Mouse (Mus musculus): ENCODE results near the gene Larp7.

The Larp7 gene

GRCm38 (mm10) chr3:127552973-127553719 lies at the start of gene Larp7, which contains the start of gene Zgrf1:
Gene Larp7 (minus strand): TSS chr3:127553349.
Gene Zgrf1 (plus strand): TSS chr3:127553489.
- DNase-seq = peak; percentile 98

- DNase-seq = no peak
Observed at GRCm38 (mm10) chr3:127597136-127597535, 44.0 kb upstream of the Larp7 start.

- DNase-seq = peak; percentile 44
Observed at GRCm38 (mm10) chr3:127572557-127572956, 19.4 kb upstream of the Larp7 start.

GRCm38 (mm10) chr3:127565129-127565528 lies 12.0 kb upstream of the Larp7 start:
- DNase-seq = no peak

GRCm38 (mm10) chr3:127562974-127563373 lies 9.8 kb upstream of the Larp7 start:
- no peak for DNase-seq

GRCm38 (mm10) chr3:127558201-127558600 lies 5.1 kb upstream of the Larp7 start:
- DNase-seq = no peak

- no peak for DNase-seq
Observed at GRCm38 (mm10) chr3:127554723-127555122, 1.6 kb upstream of the Larp7 start.

GRCm38 (mm10) chr3:127553720-127554043 lies 533 bp upstream of the Larp7 start:
- DNase-seq = no peak

- DNase-seq = peak; percentile 40
Observed at GRCm38 (mm10) chr3:127552434-127552972, 646 bp downstream of the Larp7 start.

GRCm38 (mm10) chr3:127547882-127548281 lies 5.3 kb downstream of the Larp7 start:
- DNase-seq = peak; percentile 74

GRCm38 (mm10) chr3:127544610-127545121 lies 8.5 kb downstream of the Larp7 start:
- DNase-seq = no peak

- DNase-seq = no peak
Observed at GRCm38 (mm10) chr3:127543976-127544375, 9.2 kb downstream of the Larp7 start.

- DNase-seq = no peak
Observed at GRCm38 (mm10) chr3:127539193-127539592, 14.0 kb downstream of the Larp7 start.

GRCm38 (mm10) chr3:127530293-127530692 lies 22.9 kb downstream of the Larp7 start:
- DNase-seq = no peak

- DNase-seq = no peak
Observed at GRCm38 (mm10) chr3:127529824-127530223, 23.3 kb downstream of the Larp7 start.

GRCm38 (mm10) chr3:127529210-127529609 lies 23.9 kb downstream of the Larp7 start:
- DNase-seq = no peak

- DNase-seq = no peak
Observed at GRCm38 (mm10) chr3:127527465-127528034, 25.6 kb downstream of the Larp7 start.

GRCm38 (mm10) chr3:127525188-127525819 lies 27.8 kb downstream of the Larp7 start:
- DNase-seq = no peak

- no peak for DNase-seq
Observed at GRCm38 (mm10) chr3:127521156-127521555, 32.0 kb downstream of the Larp7 start.

- no peak for DNase-seq
Observed at GRCm38 (mm10) chr3:127520300-127520699, 32.8 kb downstream of the Larp7 start.

- no peak for DNase-seq
Observed at GRCm38 (mm10) chr3:127515251-127515650, 37.9 kb downstream of the Larp7 start.

GRCm38 (mm10) chr3:127513699-127514098 lies 39.5 kb downstream of the Larp7 start:
- no peak for DNase-seq

- no peak for DNase-seq
Observed at GRCm38 (mm10) chr3:127512794-127513335, 40.3 kb downstream of the Larp7 start.

Data from thymus, postnatal 4 days (tissue).